Mouse (Mus musculus) v-Abl transformed pro-B cells (cell line): ENCODE results near the gene Adgrf2.

Experiments
- in situ Hi-C, 2 experiments: fragments of 400-800 bp; cut with MboI; formaldehyde crosslinking; loops; one replicate each; pipeline ENCODE4 v1.15.1; 2025; ENCODE audit not compliant: unreplicated experiment in 2 of 2

Gene Adgrf2

GRCm38 (mm10) chr17:42741801-42742217, at the start of gene Adgrf2:
Adgrf2 (minus strand) TSS chr17:42742179.
- in situ Hi-C loops, result no loop called here

- in situ Hi-C loops, result loop anchor here (25.0 kb wide), 2 partner anchors 128 to 1953 kb away; no protein-coding TSS in a partner anchor
Observed at GRCm38 (mm10) chr17:42790787-42791186, 48.8 kb upstream of the Adgrf2 start.

- in situ Hi-C loops, result loop anchor here (25.0 kb wide), 2 partner anchors 127 to 1952 kb away; no protein-coding TSS in a partner anchor
Observed at GRCm38 (mm10) chr17:42789723-42790122, 47.7 kb upstream of the Adgrf2 start.

- in situ Hi-C loops, result loop anchor here (25.0 kb wide), 2 partner anchors 127 to 1952 kb away; no protein-coding TSS in a partner anchor
Observed at GRCm38 (mm10) chr17:42788686-42789453, 46.9 kb upstream of the Adgrf2 start.

- in situ Hi-C loops, result loop anchor here (25.0 kb wide), 2 partner anchors 120 to 1945 kb away; no protein-coding TSS in a partner anchor
Observed at GRCm38 (mm10) chr17:42782156-42782757, 40.3 kb upstream of the Adgrf2 start.

- in situ Hi-C loops, result no loop called here
Observed at GRCm38 (mm10) chr17:42753791-42754190, 11.8 kb upstream of the Adgrf2 start.

- in situ Hi-C loops, result no loop called here
Observed at GRCm38 (mm10) chr17:42752173-42752572, 10.2 kb upstream of the Adgrf2 start.

GRCm38 (mm10) chr17:42745657-42746420, 3.9 kb upstream of the Adgrf2 start:
- in situ Hi-C loops, result no loop called here

GRCm38 (mm10) chr17:42742823-42743222, 844 bp upstream of the Adgrf2 start:
- in situ Hi-C loops, result no loop called here

- in situ Hi-C loops, result no loop called here
Observed at GRCm38 (mm10) chr17:42738794-42739193, 3.2 kb downstream of the Adgrf2 start.

- in situ Hi-C loops, result no loop called here
Observed at GRCm38 (mm10) chr17:42717161-42717560, 24.8 kb downstream of the Adgrf2 start.

GRCm38 (mm10) chr17:42714991-42715390, 27.0 kb downstream of the Adgrf2 start:
- in situ Hi-C loops, result no loop called here

GRCm38 (mm10) chr17:42710717-42711116, 31.3 kb downstream of the Adgrf2 start:
- in situ Hi-C loops, result no loop called here

- in situ Hi-C loops, result no loop called here
Observed at GRCm38 (mm10) chr17:42705611-42706010, 36.4 kb downstream of the Adgrf2 start.

- in situ Hi-C loops, result no loop called here
Observed at GRCm38 (mm10) chr17:42702198-42702597, 39.8 kb downstream of the Adgrf2 start.

GRCm38 (mm10) chr17:42694730-42695129, 47.2 kb downstream of the Adgrf2 start:
- in situ Hi-C loops, result no loop called here

- in situ Hi-C loops, result no loop called here
Observed at GRCm38 (mm10) chr17:42692136-42692535, 49.8 kb downstream of the Adgrf2 start, which contains the start of gene Adgrf4. Adgrf4 (minus strand) TSS chr17:42692284.

- in situ Hi-C loops, result no loop called here
Observed at GRCm38 (mm10) chr17:42690531-42690930, 51.4 kb downstream of the Adgrf2 start.
